Mouse (Mus musculus): ENCODE measurements around the gene Arhgef17. TPM values are rescaled to one million over a fixed set of nuclear protein-coding genes. Genes with fewer than 3 reads are reported as not detected.

Gene Arhgef17
- polyA plus RNA-seq, 1 experiment from 2014 or later = 12.9 TPM

DNA sequence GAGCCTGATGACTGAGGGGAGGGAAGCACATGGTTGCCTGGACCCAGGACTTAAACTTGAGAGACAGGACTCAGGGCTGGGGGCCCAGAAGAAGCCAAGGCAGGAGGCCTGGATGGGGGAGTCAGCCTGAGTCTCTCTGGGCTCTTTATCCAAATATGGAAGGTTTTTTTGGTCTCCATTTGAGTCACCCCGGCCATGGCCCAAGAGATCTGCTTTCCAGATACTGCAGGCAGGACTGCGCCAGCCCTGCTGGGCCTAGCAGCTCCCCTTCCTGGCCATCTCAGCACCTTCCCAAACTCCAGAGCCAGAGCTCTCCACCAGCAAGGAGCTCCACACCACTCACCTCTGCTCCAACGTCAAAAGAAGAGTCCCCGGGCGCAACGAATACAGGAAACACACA lies 15.4 kb downstream of the Arhgef17 start:
- no peak for ATAC-seq (replicated peaks; ENCODE audit: low FRiP score, low TSS enrichment, low read depth)
- Histone ChIP-seq H3K4me1 (replicated peaks; ENCODE audit: control insufficient read depth, insufficient read depth, low read length) (peaks cover 61% of the 10 kb centered on the region), H3K27me3 (replicated peaks; ENCODE audit: control insufficient read depth, insufficient read depth, low read length) (no peaks in the 10 kb centered on the region), H3K27ac (ENCODE audit: low read depth) (peak overlapping the region; percentile 57; the same call in 1 of the 2 replicates), H3K4me3 (ENCODE audit: low read depth, low read length) (no peak overlapping the region), H3K9me3 (ENCODE audit: control insufficient read depth, low read length) (no peaks in the 10 kb centered on the region), H3K9ac (ENCODE audit: low read length) (no peak overlapping the region), H3K4me2 (ENCODE audit: low read length) (no peak overlapping the region), H3K36me3 (ENCODE audit: control insufficient read depth, insufficient read depth, low read length) (peaks cover 27% of the 10 kb centered on the region)
- WGBS = 62% methylated on average over 6 of the region's 6 CpGs
- DNase-seq (ENCODE audit: low spot score) = no peak

DNA sequence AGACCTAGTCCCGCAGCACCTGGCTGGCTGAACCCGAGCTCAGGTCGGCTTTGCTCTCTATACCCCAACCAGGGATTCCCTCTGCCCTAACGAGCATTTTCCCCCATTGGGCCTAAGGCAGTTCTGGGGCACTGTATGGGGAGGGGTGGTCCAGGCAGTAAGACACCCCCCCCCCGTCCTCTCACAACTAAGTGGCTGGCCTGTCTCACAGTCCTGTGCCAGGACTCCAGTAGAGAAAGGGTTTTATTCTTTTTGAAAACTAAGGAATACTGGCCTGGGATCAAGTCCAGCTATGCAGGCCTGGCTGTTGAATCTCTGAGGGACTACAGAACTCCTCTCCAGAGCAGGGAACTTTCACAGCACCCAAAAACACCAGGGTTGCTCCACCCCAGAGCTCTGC lies 16.7 kb downstream of the Arhgef17 start:
- Histone ChIP-seq H3K4me2 (ENCODE audit: low read length) (no peak overlapping the region), H3K36me3 (ENCODE audit: control insufficient read depth, insufficient read depth, low read length) (peaks cover 18% of the 10 kb centered on the region), H3K27ac (ENCODE audit: low read depth) (no peak overlapping the region), H3K4me3 (ENCODE audit: low read depth, low read length) (no peak overlapping the region), H3K9me3 (ENCODE audit: control insufficient read depth, low read length) (no peaks in the 10 kb centered on the region), H3K9ac (ENCODE audit: low read length) (no peak overlapping the region), H3K27me3 (replicated peaks; ENCODE audit: control insufficient read depth, insufficient read depth, low read length) (no peaks in the 10 kb centered on the region), H3K4me1 (replicated peaks; ENCODE audit: control insufficient read depth, insufficient read depth, low read length) (peaks cover 68% of the 10 kb centered on the region)
- ATAC-seq (replicated peaks; ENCODE audit: low FRiP score, low TSS enrichment, low read depth) (no peak), DNase-seq (ENCODE audit: low spot score) (no peak)
- 87% methylated on average over 5 of the region's 5 CpGs for WGBS

DNA sequence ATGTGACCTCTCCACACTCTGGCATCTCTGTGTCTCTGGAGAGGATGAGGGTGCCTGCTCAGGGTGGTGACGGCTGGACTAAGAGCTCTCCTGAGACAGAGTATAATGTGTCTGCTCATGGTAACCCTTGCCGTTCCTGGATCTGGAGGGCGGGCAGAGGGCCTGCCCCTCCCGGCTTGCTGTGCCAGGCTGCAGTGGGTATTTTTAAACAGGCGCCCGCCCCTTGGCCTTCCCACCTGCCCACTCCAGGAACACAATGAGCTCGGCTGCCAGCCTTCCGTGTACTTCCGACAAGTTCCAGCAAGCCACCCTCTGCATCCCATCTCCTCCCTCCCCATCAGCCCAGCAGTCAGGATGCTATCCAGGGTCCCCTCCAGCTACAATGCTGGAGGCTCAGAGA lies 20.1 kb downstream of the Arhgef17 start:
- DNase-seq (ENCODE audit: low spot score) (no peak), ATAC-seq (replicated peaks; ENCODE audit: low FRiP score, low TSS enrichment, low read depth) (no peak)
- peaks cover 27% of the 10 kb centered on the region for H3K36me3 ChIP-seq (ENCODE audit: control insufficient read depth, insufficient read depth, low read length)
- H3K27me3 ChIP-seq (replicated peaks; ENCODE audit: control insufficient read depth, insufficient read depth, low read length) = no peaks in the 10 kb centered on the region
- peaks cover 51% of the 10 kb centered on the region for H3K4me1 ChIP-seq (replicated peaks; ENCODE audit: control insufficient read depth, insufficient read depth, low read length)
- peak overlapping the region; percentile 15; the same call in 1 of the 2 replicates for H3K4me2 ChIP-seq (ENCODE audit: low read length)
- WGBS = 28% methylated on average over 9 of the region's 9 CpGs
- no peaks in the 10 kb centered on the region for H3K9me3 ChIP-seq (ENCODE audit: control insufficient read depth, low read length)
- H3K27ac ChIP-seq (ENCODE audit: low read depth) = no peak overlapping the region; the same call in 1 of the 2 replicates
- H3K4me3 ChIP-seq (ENCODE audit: low read depth, low read length) = no peak overlapping the region
- no peak overlapping the region for H3K9ac ChIP-seq (ENCODE audit: low read length)

DNA sequence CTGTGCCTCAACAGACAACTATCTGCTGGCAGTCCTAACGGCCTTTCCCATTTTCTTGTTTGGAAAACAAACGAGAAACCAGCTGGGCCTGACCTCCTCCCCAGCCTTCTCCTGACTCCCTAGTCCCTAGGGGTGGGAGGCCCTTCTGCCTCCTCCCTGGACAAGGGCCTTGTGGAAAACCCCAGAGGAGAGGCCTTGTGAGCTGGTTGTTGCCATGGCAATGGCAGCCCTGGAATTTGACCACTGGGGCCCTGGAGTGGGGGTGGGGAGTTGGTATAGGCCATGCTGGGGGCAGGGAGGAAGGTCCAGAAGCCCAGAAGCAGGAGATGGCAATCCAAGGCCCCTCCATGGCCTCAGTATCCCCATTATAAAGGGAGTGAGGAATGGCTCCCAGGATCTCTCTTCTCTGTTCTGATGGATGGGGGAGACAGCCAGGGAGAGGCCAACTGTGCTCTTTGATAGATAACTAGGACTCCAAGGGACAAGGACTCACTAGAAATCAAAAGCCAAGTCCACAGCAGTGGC lies 20.6 kb downstream of the Arhgef17 start:
- Histone ChIP-seq H3K27me3 (replicated peaks; ENCODE audit: control insufficient read depth, insufficient read depth, low read length) (no peaks in the 10 kb centered on the region), H3K27ac (ENCODE audit: low read depth) (peak overlapping the region; percentile 52; the same call in 1 of the 2 replicates), H3K4me2 (ENCODE audit: low read length) (peak overlapping the region; percentile 15; the same call in 1 of the 2 replicates), H3K36me3 (ENCODE audit: control insufficient read depth, insufficient read depth, low read length) (peaks cover 22% of the 10 kb centered on the region), H3K4me3 (ENCODE audit: low read depth, low read length) (no peak overlapping the region), H3K9ac (ENCODE audit: low read length) (0 out of 2 replicates have a peak overlapping the region, but pooled peaks have one; percentile 10), H3K9me3 (ENCODE audit: control insufficient read depth, low read length) (no peaks in the 10 kb centered on the region), H3K4me1 (replicated peaks; ENCODE audit: control insufficient read depth, insufficient read depth, low read length) (peaks cover 46% of the 10 kb centered on the region)
- DNase-seq (ENCODE audit: low spot score) (no peak), ATAC-seq (replicated peaks; ENCODE audit: low FRiP score, low TSS enrichment, low read depth) (no peak)
- 10% methylated on average over 2 of the region's 2 CpGs for WGBS

DNA sequence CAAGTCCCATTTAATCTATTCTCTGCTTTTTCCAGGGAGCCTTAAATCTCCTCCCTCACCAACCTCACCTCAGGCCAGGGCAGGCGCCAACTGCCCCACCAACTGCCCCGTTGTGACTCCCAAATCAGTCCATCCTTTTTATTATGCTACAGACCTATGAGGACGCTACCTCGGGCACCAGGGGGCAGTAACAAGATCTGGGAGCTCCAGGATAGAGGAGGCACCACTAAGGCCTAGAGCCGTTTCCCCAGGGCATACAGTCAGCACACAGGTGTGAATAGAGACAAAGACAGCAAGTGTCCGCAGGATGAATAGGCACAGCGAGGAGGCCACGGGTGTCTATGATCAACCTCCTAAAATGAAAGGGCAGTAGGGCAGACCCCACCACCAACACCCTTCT lies 23.3 kb downstream of the Arhgef17 start:
- no peak for DNase-seq (ENCODE audit: low spot score)
- Histone ChIP-seq H3K4me2 (ENCODE audit: low read length) (no peak overlapping the region), H3K4me1 (replicated peaks; ENCODE audit: control insufficient read depth, insufficient read depth, low read length) (peaks cover 42% of the 10 kb centered on the region), H3K9ac (ENCODE audit: low read length) (no peak overlapping the region), H3K27ac (ENCODE audit: low read depth) (no peak overlapping the region), H3K27me3 (replicated peaks; ENCODE audit: control insufficient read depth, insufficient read depth, low read length) (no peaks in the 10 kb centered on the region), H3K4me3 (ENCODE audit: low read depth, low read length) (no peak overlapping the region), H3K36me3 (ENCODE audit: control insufficient read depth, insufficient read depth, low read length) (0 out of 2 replicates have a peak, but pooled peaks cover 28% of the 10 kb centered on the region), H3K9me3 (ENCODE audit: control insufficient read depth, low read length) (no peaks in the 10 kb centered on the region)
- WGBS = 52% methylated on average over 8 of the region's 8 CpGs
- no peak for ATAC-seq (replicated peaks; ENCODE audit: low FRiP score, low TSS enrichment, low read depth)

DNA sequence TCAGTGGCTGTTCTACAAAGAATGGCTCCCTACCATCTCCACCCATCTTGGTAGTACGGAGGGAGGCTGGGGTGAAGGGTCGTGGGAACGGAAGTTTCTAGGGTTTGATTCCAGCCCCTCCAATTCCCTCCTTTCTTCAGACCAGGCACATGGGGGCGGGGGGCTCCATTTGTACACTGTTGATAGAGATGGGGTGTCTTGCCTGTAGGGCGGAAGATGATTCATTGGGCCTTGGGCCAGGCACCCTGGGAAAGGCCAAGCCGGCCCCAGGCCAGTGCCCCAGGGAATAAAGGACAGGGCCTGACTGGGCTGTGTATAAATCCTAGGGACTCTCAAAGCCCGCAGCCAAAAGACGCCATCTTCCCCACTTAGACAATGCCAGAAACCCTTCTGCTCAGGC lies 23.8 kb downstream of the Arhgef17 start:
- no peaks in the 10 kb centered on the region for H3K9me3 ChIP-seq (ENCODE audit: control insufficient read depth, low read length)
- H3K36me3 ChIP-seq (ENCODE audit: control insufficient read depth, insufficient read depth, low read length) = 0 out of 2 replicates have a peak, but pooled peaks cover 26% of the 10 kb centered on the region
- no peaks in the 10 kb centered on the region for H3K27me3 ChIP-seq (replicated peaks; ENCODE audit: control insufficient read depth, insufficient read depth, low read length)
- no peak overlapping the region for H3K4me3 ChIP-seq (ENCODE audit: low read depth, low read length)
- no peak for DNase-seq (ENCODE audit: low spot score)
- WGBS = 76% methylated on average over 8 of the region's 8 CpGs
- H3K27ac ChIP-seq (ENCODE audit: low read depth) = peak overlapping the region; percentile 70
- ATAC-seq (replicated peaks; ENCODE audit: low FRiP score, low TSS enrichment, low read depth) = no peak; the same call in 1 of the 2 replicates
- H3K9ac ChIP-seq (ENCODE audit: low read length) = no peak overlapping the region
- H3K4me1 ChIP-seq (replicated peaks; ENCODE audit: control insufficient read depth, insufficient read depth, low read length) = peaks cover 42% of the 10 kb centered on the region
- H3K4me2 ChIP-seq (ENCODE audit: low read length) = peak overlapping the region; percentile 20; the same call in 1 of the 2 replicates

DNA sequence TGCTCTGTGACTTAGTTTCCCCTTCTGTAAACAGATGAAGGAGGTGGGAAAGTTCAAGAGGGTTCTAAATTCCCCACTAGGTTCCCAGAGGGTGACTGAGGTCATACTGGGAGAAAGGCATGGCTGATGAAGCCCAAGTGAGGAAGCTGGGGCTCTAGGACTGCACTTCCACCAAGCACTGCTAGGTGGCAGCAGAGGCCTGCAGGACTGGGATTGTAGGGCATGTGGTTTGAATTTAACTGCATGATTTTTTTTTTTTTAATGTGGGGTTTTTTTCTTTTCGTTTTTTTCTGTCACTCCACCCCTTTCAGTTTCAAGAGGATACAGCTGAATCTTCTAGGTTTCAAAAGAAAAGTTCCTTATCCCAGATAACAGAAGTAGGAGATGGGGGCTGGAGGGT lies 24.7 kb downstream of the Arhgef17 start:
- H3K27me3 ChIP-seq (replicated peaks; ENCODE audit: control insufficient read depth, insufficient read depth, low read length) = no peaks in the 10 kb centered on the region
- 0 out of 2 replicates have a peak, but pooled peaks cover 26% of the 10 kb centered on the region for H3K36me3 ChIP-seq (ENCODE audit: control insufficient read depth, insufficient read depth, low read length)
- peak; percentile 94 for DNase-seq (ENCODE audit: low spot score)
- no peak overlapping the region for H3K9ac ChIP-seq (ENCODE audit: low read length)
- H3K4me3 ChIP-seq (ENCODE audit: low read depth, low read length) = no peak overlapping the region
- H3K4me2 ChIP-seq (ENCODE audit: low read length) = peak overlapping the region; percentile 20; the same call in 1 of the 2 replicates
- H3K27ac ChIP-seq (ENCODE audit: low read depth) = peak overlapping the region; percentile 70
- 0% methylated on average over 1 of the region's 1 CpGs for WGBS
- 0 out of 2 replicates have a peak, but pooled peaks have one; percentile 8 for ATAC-seq (replicated peaks; ENCODE audit: low FRiP score, low TSS enrichment, low read depth)
- H3K4me1 ChIP-seq (replicated peaks; ENCODE audit: control insufficient read depth, insufficient read depth, low read length) = peaks cover 37% of the 10 kb centered on the region
- H3K9me3 ChIP-seq (ENCODE audit: control insufficient read depth, low read length) = no peaks in the 10 kb centered on the region

DNA sequence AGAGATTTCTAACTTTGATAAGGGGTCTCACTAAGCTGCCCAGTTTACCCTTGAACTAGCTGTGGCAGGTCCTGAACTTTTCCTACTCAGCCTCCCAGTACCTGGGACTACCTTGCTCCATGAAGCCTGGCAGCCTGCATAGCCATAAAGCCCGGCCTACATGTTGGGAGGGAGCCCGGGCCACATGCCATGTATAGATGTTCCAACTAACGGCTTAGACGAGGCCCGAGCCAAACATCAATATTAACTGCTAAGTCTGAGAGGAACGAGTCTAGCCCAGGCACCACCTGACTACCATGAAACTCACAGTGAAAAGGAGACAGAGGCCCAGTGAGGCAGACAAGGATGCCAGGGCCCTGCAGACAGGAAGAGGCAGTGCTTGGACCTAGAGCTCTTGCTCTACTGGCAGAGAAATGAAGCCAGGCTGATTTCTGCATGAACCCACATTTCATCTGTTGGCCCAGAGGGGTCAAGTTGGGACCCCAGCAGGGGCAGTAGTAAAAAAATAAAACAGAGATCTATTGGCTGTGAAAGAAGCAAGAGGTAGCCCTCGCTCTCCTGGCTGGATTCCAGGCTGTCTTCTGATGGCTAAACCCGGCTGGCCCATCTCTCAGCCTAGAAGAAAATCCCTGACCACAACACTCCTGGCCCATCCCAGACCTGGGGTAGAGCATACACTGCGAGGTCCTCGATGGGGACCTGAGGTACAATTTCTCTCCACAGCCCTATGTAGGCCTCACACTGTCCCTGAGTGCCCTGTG lies 25.7 kb downstream of the Arhgef17 start:
- DNase-seq (ENCODE audit: low spot score) (no peak), ATAC-seq (replicated peaks; ENCODE audit: low FRiP score, low TSS enrichment, low read depth) (no peak)
- H3K27me3 ChIP-seq (replicated peaks; ENCODE audit: control insufficient read depth, insufficient read depth, low read length) = no peaks in the 10 kb centered on the region
- H3K9me3 ChIP-seq (ENCODE audit: control insufficient read depth, low read length) = no peaks in the 10 kb centered on the region
- WGBS = 92% methylated on average over 10 of the region's 10 CpGs
- no peak overlapping the region for H3K4me3 ChIP-seq (ENCODE audit: low read depth, low read length)
- 0 out of 2 replicates have a peak, but pooled peaks cover 26% of the 10 kb centered on the region for H3K36me3 ChIP-seq (ENCODE audit: control insufficient read depth, insufficient read depth, low read length)
- no peak overlapping the region for H3K4me2 ChIP-seq (ENCODE audit: low read length)
- H3K9ac ChIP-seq (ENCODE audit: low read length) = no peak overlapping the region
- H3K4me1 ChIP-seq (replicated peaks; ENCODE audit: control insufficient read depth, insufficient read depth, low read length) = peaks cover 26% of the 10 kb centered on the region
- H3K27ac ChIP-seq (ENCODE audit: low read depth) = no peak overlapping the region

Data from intestine, embryonic 14.5 days (tissue).